Mouse (Mus musculus) ES-E14 (cell line): ENCODE results near the gene Tada1.

Experiments used
- CHD2 ChIP-seq: IDR thresholded peaks from 2 replicates; pipeline ENCODE4 v1.6.1; 2014; ENCODE audit warnings: mild to moderate bottlenecking, low read depth, low read length, inconsistent platforms
- HCFC1 ChIP-seq: IDR thresholded peaks from 2 replicates; pipeline ENCODE4 v1.6.1; 2012; ENCODE audit warnings: low read length, inconsistent platforms, borderline replicate concordance; ENCODE audit not compliant: insufficient read depth
- MAFK ChIP-seq: IDR thresholded peaks from 2 replicates; pipeline ENCODE4 v1.6.1; 2014; ENCODE audit warnings: mild to moderate bottlenecking, low read depth, low read length, inconsistent platforms; ENCODE audit not compliant: insufficient read depth
- ZC3H11A ChIP-seq: IDR thresholded peaks from 2 replicates; pipeline ENCODE4 v1.6.1; 2012; ENCODE audit warnings: low read depth, mild to moderate bottlenecking, inconsistent platforms, low read length, borderline replicate concordance
- ZNF384 ChIP-seq: IDR thresholded peaks from 2 replicates; pipeline ENCODE4 v1.6.1; 2012; ENCODE audit warnings: low read depth, low read length, inconsistent platforms

DNA sequence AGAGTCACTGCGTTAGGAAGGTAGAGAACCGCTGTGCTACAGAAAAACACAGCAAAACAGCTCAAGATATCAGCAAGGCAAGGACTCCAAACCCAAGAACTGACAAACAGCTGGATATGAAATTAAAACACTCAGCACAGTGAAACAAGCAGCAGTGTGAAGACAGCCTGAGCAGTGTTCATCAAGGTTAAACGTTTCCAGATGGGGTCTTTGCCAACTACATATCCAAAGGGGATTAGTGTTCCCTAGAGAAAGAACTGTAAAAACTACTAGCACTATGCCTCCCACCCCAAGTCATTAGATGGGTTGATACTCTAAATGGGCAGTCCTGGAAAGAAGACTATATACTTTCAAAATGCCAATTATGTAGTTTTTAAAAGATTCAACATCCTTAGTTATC is 29.6 kb upstream of the Tada1 start:
- no peak for TF ChIP-seq ZNF384
- TF ChIP-seq HCFC1 = no peak
- TF ChIP-seq ZC3H11A = no peak
- TF ChIP-seq MAFK = no peak
- TF ChIP-seq CHD2 = no peak
